Mouse (Mus musculus) E14TG2a.4 (cell line): ENCODE measurements at regions not wholly inside any gene's neighbourhood (a gene's known extent, or its start where the extent isn't known, plus 50 kb on each side); places are given as distances from the start of the nearest gene placed in this dataset.

Experiments
- H3K27me3 ChIP-seq: 2 replicates; pipeline ENCODE4 v1.6.1; 2014; ENCODE audit warnings: low read length, control low read depth; ENCODE audit not compliant: insufficient read depth
- H3K36me3 ChIP-seq: 2 replicates; pipeline ENCODE4 v1.6.1; 2014; ENCODE audit warnings: low read length, control low read depth; ENCODE audit not compliant: insufficient read depth
- H3K4me1 ChIP-seq: replicated peaks from 2 replicates; pipeline ENCODE4 v1.6.1; 2014; ENCODE audit warnings: low read depth, low read length, control low read depth
- H3K4me3 ChIP-seq: replicated peaks from 2 replicates; pipeline ENCODE4 v1.5.1; 2014; ENCODE audit warnings: mild to moderate bottlenecking, low read length
- H3K9me3 ChIP-seq: 2 replicates; pipeline ENCODE4 v1.6.1; 2014; ENCODE audit warnings: low read length, control low read depth
- CTCF ChIP-seq: conservative IDR thresholded peaks from 2 replicates; pipeline ENCODE4 v1.5.1; 2014; ENCODE audit warnings: low read length
- NANOG ChIP-seq: IDR thresholded peaks from 2 replicates; pipeline ENCODE4 v1.6.1; 2014; ENCODE audit warnings: borderline replicate concordance, low read length, mixed read lengths
- POU5F1 ChIP-seq: IDR thresholded peaks from 2 replicates; pipeline ENCODE4 v1.6.1; 2014; ENCODE audit warnings: low read length, borderline replicate concordance

DNA sequence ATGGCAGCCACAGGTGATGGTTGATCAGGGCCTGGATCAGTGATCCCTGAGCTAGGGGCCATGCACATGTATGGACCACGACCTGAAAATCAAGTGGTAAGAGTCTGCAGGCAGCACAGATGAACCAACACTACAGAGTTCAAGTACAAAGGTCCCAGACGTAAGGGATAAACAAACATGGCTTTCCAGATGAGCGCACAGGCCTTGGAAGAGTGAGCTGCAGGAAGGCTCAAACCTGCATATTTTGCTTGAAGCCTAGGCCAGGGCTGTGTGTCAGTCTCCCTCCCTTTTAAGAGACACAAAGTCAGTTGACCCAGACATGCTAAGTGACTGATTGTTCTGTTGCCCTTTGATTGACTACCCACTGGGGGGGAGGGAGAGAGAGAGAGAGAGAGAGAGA, 107.2 kb upstream of the Stc2 start:
- Histone ChIP-seq H3K4me3 (no peak overlapping the region), H3K27me3 (no peaks in the 10 kb centered on the region), H3K4me1 (no peaks in the 10 kb centered on the region), H3K9me3 (peaks cover 23% of the 10 kb centered on the region), H3K36me3 (no peaks in the 10 kb centered on the region)
- TF ChIP-seq NANOG, result no peak
- TF ChIP-seq CTCF, result no peak
- TF ChIP-seq POU5F1, result no peak

DNA sequence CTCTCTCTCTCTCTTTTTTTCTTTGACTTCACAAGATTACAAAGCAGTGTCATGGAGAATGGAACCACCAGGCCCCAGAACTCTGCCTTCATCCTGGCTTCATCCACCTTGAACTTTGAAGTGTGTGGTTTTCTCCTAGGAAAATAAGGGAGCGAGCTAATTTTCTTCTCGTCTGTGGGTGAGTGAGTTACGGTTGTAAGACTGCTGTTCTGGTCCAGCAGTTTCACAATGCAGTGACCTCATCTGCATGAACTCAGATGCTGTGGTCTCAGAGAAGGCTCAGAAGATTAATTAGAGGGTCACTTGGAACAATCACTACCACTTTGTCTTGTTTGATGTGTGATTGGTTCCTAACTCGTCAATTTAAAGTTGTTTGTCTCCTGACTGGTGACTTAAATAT, 103.1 kb upstream of the Stc2 start:
- H3K4me3 ChIP-seq, result no peak overlapping the region
- no peaks in the 10 kb centered on the region for H3K27me3 ChIP-seq
- H3K36me3 ChIP-seq, result no peaks in the 10 kb centered on the region
- H3K4me1 ChIP-seq, result no peaks in the 10 kb centered on the region
- no peak for TF ChIP-seq CTCF
- no peak for TF ChIP-seq POU5F1
- TF ChIP-seq NANOG, result no peak
- H3K9me3 ChIP-seq, result peaks cover 8% of the 10 kb centered on the region

DNA sequence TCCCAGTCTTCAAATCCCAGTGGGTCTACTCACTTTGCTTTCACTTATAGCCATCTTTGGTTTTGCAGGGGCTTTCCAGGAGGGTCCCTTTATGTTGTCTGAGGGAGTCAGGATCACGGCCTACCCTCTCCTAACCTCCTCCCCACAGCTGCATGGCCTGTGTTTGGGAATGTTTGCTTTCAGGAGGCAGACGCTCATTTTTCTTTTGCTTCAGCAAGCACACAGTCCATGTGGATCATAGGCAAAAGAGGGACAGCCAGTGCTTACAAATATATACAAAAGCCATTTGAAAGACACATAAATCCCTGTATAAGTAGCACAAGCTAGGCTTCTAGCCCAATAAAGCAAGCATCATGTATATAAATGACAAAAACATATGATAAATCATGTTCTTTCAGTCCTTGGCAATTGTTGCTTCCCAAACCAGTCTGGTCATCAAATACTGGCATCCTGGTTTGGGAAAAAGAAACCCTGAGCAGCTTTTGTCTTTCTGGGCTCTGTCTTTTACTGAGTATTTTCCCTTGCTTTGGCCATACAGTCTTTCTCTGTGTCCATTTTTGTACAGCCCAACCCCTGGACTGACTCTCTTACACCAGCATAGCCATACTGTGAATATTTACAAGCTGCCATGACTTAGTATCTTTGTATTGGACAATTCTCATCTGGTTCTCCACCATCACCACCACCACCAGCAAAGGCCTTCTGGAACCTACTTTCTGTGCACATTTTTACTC, 101.0 kb upstream of the Stc2 start:
- Histone ChIP-seq H3K36me3 (no peaks in the 10 kb centered on the region), H3K27me3 (no peaks in the 10 kb centered on the region), H3K4me1 (no peaks in the 10 kb centered on the region), H3K9me3 (no peaks in the 10 kb centered on the region), H3K4me3 (no peak overlapping the region)
- no peak for TF ChIP-seq NANOG
- TF ChIP-seq CTCF, result no peak
- TF ChIP-seq POU5F1, result no peak

DNA sequence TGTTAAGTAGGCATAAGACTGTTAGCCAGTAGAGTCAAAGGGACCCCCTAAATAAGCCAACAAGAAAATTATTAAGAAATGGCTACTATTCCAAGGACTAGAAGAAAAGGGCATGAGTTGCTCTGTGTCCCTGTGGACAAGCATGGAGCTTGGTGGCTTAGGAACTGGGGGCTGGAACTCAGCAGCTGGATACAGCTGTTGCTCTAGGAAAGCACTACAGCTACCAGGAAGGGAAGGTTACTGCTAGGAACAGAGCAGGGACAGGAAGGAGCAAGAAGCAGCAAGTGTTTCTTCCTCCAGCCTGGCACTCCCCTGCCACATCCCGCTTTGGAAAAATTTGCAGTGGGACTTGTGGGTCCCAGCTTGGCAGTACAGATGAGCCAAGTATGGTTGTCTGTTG, 95.0 kb upstream of the Stc2 start:
- no peaks in the 10 kb centered on the region for H3K36me3 ChIP-seq
- H3K27me3 ChIP-seq, result no peaks in the 10 kb centered on the region
- no peak overlapping the region for H3K4me3 ChIP-seq
- H3K9me3 ChIP-seq, result peaks cover 6% of the 10 kb centered on the region; the same call in 1 of the 2 replicates
- H3K4me1 ChIP-seq, result no peaks in the 10 kb centered on the region
- TF ChIP-seq NANOG, result no peak
- TF ChIP-seq POU5F1, result no peak
- TF ChIP-seq CTCF, result no peak

DNA sequence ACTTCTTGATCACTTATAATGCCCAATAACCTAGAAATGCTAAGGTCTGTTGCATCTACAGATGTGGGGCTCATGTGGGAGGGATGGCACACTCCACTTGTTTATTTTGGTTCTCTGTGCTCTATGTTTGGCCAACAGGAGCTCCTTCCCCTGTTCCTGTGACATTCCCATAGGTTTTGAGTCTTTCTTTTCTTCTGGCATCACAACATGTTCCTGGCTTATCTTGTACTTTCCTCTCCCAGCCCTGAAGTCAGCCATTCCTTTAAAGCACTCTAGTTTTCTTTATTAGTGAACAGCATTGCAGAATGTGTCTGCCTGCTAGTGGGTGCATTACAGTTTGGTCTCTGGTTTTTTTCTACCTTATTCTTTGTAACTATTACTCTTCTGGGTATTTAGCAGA, 92.6 kb upstream of the Stc2 start:
- Histone ChIP-seq H3K4me1 (no peaks in the 10 kb centered on the region), H3K4me3 (no peak overlapping the region), H3K36me3 (no peaks in the 10 kb centered on the region), H3K27me3 (no peaks in the 10 kb centered on the region), H3K9me3 (peaks cover 25% of the 10 kb centered on the region)
- no peak for TF ChIP-seq POU5F1
- no peak for TF ChIP-seq CTCF
- TF ChIP-seq NANOG, result no peak

DNA sequence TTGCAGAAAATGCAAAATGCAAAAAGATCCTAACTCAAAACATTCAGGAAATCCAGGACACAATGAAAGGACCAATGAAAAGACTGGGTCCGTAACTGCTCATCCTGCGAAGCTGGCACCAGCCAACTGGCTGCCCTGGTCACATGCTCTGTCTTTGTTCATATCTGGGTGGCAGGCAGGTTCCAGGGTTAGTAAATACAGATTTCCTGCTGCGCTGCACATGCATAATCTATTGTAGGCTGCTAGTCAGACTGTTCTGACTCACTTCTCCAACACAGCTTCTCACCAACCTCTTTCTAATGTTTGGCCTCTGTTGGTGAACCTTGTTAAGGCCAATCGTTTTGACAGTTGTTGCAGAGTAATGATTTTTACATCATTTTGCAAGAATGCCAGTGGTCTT, 92.0 kb upstream of the Stc2 start:
- TF ChIP-seq CTCF, result no peak
- TF ChIP-seq NANOG, result no peak
- no peak for TF ChIP-seq POU5F1
- no peaks in the 10 kb centered on the region for H3K36me3 ChIP-seq
- H3K27me3 ChIP-seq, result no peaks in the 10 kb centered on the region
- no peaks in the 10 kb centered on the region for H3K4me1 ChIP-seq
- peaks cover 30% of the 10 kb centered on the region for H3K9me3 ChIP-seq
- H3K4me3 ChIP-seq, result no peak overlapping the region

DNA sequence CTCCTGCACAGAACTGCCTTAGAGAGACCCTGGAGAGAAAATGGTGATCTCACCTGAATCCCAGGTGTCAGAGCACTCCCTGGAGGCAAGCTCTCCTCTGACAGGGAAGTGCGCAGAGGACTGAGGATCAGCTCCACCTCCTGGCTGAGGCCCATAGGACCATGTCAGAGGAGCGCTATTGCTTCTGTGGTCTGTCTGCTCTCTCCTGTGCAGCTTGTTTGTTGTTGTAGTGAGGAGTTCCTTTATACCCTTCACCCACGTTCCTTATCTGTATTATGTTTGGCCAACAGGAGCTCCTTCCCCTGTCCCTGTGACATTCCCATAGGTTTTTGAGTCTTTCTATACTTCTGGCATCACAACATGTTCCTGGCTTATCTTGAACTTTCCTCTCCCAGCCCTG, 91.5 kb upstream of the Stc2 start:
- no peak overlapping the region for H3K4me3 ChIP-seq
- TF ChIP-seq CTCF (no peak), NANOG (no peak), POU5F1 (no peak)
- peaks cover 34% of the 10 kb centered on the region for H3K9me3 ChIP-seq
- no peaks in the 10 kb centered on the region for H3K4me1 ChIP-seq
- no peaks in the 10 kb centered on the region for H3K27me3 ChIP-seq
- H3K36me3 ChIP-seq, result no peaks in the 10 kb centered on the region

DNA sequence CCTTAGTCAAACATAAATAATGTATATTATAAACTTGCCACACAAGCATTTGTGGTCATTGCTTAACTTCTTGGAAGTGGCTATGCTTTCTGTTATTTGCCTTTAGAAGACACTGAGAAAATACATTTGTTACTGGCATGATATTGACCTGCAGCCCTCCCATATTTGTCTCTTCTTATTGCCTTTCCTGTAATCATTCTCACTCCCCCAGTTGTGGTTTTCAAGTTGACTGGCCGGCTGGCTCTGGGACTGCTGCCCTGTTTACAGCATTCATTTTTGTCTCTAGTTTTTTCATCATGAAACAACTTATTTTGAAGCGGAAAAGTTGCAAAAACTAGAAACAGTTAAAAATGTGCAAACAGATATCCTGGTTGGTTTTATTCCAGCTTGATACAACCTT, 57.5 kb upstream of the Stc2 start:
- no peaks in the 10 kb centered on the region for H3K27me3 ChIP-seq
- H3K4me3 ChIP-seq, result no peak overlapping the region
- no peaks in the 10 kb centered on the region for H3K36me3 ChIP-seq
- TF ChIP-seq NANOG (no peak), POU5F1 (no peak), CTCF (no peak)
- no peaks in the 10 kb centered on the region for H3K4me1 ChIP-seq
- H3K9me3 ChIP-seq, result peaks cover 67% of the 10 kb centered on the region
